ENCODE assay signal across 18 mouse cellular contexts in genomic region chr12:30352393-30352792, GRCm38 (mm10). TPM values are rescaled to one million over a fixed set of nuclear protein-coding genes. Genes with fewer than 3 reads are reported as not detected.
"Had no signal": no experiment of that assay in that cellular context is flagged by ENCODE, and none has a peak within 500 bp of the region (broad histone marks: within the 10 kb centered on the region; RNA-seq: fewer than 3 reads in every experiment).

No protein-coding gene starts in this region.

- ATAC-seq: inflammation-experienced regulatory T-cells, adult 6 months; intestine, embryonic 16.5 days; liver, embryonic 12.5 days had no signal

- H3K36me3 ChIP-seq: limb, embryonic 10.5 days; limb, embryonic 13.5 days; liver, embryonic 12.5 days; liver, embryonic 15.5 days; lung, embryonic 15.5 days had no signal

- H3K9ac ChIP-seq: limb, embryonic 13.5 days; liver, embryonic 12.5 days; liver, embryonic 15.5 days; lung, embryonic 15.5 days had no signal

- H3K27me3 ChIP-seq: liver, embryonic 12.5 days; liver, embryonic 15.5 days; lung, embryonic 15.5 days; megakaryocyte, embryonic 14.5 days had no signal

- H3K4me1 ChIP-seq: limb, embryonic 13.5 days; liver, embryonic 12.5 days; liver, embryonic 15.5 days; lung, embryonic 15.5 days; megakaryocyte, embryonic 14.5 days had no signal

- H3K9me3 ChIP-seq: limb, embryonic 10.5 days; limb, embryonic 13.5 days; liver, embryonic 12.5 days; liver, embryonic 15.5 days; lung, embryonic 15.5 days had no signal

- H3K27ac ChIP-seq: layer of hippocampus, adult 2 months; limb, embryonic 10.5 days; limb, embryonic 13.5 days; liver, embryonic 12.5 days; liver, embryonic 15.5 days; lung, embryonic 15.5 days had no signal

- DNase-seq: kidney, adult 8-10 months; layer of hippocampus, adult 9-11 months; liver; lung, adult 18-20 months; lung, postnatal 10 days; lung, postnatal 36 days; thymus, postnatal 25 days had no signal

- H3K4me2 ChIP-seq: limb, embryonic 13.5 days; liver, embryonic 12.5 days; liver, embryonic 15.5 days; lung, embryonic 15.5 days; midbrain, embryonic 11.5 days had no signal

- H3K4me3 ChIP-seq: layer of hippocampus, adult 2 months; limb, embryonic 10.5 days; limb, embryonic 13.5 days; liver, embryonic 12.5 days; liver, embryonic 15.5 days; lung, embryonic 15.5 days; megakaryocyte, embryonic 14.5 days had no signal

RNA-seq across cellular contexts. Expression of gene Sntg2, which starts 20.8 kb away (rescaled TPM):
- polyA plus RNA-seq: inflammation-experienced regulatory T-cells, adult 6 months; thymus, postnatal 0 days had no signal
